Mouse (Mus musculus): Measurements from ENCODE around the gene Defb35. TPM values are rescaled to one million over a fixed set of nuclear protein-coding genes. Genes with fewer than 3 reads are reported as not detected.

The Defb35 gene
- polyA plus RNA-seq (2017; shearing (Covaris generic)) = not detected

DNA sequence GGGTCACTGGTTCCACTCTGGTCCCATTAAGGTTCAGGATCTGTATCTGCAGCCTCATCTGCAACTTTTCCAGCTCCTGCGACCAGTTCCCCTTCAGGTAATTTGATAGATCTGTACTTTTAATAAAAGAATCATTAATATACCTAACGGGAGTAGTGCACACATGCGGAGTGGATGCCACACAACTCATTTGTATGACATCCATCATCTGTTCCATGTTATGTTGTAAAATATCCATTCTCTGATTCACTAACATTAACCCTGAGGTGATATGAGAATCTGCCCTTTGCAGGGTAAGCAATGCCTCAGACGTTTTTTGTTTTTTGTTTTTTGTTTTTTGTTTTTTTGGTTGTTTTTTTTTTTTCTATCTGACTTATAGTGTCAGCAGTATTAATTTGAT is at the start of gene Defb35:
Gene Defb35, plus strand, starts transcription at position 301 of the 400 bp plus-strand sequence.

DNA sequence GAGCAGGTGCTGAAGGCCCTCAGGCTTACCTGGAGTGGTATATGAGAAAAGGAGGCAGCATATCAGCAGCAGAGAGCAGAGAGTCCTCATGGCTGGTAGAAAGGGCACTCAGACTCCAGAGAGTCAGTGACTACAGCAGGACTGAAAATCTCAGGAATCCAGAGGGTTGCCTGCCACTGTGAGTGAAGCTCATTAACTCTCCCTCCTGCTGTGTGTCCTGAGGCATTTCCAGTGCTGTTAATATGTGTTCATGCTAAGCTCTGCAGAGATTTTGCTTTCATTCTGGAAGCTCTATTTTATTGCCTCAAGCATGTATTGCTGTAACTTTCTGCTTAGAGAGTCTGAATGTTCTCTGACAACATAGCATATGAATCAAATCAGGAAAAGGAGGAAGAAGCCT is 31.9 kb upstream of the Defb35 start, which contains the start of gene Defb11:
Gene Defb11, minus strand, starts transcription at position 123 of the 400 bp plus-strand sequence.

DNA sequence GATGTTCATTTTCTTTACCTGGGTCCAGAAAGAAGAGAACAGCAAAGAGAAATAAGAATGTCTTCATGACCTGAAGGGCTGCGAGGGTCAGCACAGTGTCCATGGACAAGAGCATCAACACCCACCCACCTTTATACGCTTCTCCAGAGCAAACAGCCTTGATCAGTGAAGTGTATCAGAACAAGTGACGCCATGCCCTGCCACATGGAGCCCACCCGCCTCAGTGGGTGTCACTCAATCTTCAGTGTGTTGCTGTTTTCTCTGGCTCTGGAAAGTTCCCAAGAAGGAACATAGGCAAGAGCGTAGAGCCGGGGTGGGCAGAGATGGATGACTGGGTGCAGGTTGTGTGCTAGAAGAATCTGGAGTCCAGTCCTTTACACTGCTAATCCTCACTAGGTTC is 5.5 kb upstream of the Defb35 start, which contains the start of gene Defb15:
Gene Defb15, minus strand, starts transcription at position 101 of the 400 bp plus-strand sequence.

DNA sequence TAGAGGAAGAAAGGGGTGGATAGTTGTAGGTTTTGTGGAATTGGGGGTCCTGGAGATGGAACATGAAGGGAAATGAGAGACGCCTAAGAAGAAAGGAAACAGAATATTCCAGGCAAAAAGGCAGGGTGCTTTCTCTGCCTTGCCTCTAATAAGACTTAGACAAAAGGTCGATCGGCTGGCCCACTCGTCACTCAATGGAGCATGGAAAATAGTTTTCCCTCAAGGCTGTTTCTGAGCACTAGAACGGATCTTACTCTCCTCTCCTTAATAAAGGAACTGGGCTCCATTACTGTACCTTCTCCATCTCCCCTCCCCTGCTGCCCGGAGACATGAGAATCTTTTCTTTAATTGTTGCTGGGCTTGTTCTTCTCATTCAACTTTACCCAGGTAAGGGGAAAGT is 8.3 kb downstream of the Defb35 start, which contains the start of gene Defb13:
Gene Defb13, plus strand, starts transcription at position 301 of the 400 bp plus-strand sequence.

DNA sequence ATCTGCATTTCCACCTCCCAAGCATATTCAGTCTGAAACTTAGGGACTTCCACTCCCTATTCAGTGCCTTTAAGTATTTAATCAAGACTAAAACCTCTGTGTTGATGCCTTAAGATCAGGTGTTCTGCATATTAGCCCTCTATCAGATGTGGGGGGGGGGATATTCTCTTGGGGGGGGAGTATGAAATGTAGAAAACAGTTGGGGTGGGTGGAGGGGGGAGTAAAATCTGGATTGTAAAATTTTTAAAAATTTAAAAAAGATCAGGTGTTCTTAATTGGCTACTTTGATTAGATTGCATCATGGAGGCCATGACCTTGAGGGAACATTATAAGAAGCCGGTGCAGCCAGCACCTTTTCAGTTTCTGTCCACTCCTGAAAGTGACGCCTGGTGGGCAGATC is 20.3 kb downstream of the Defb35 start, which contains the start of gene Fam90a1a:
Gene Fam90a1a, plus strand, starts transcription at position 301 of the 400 bp plus-strand sequence.

DNA sequence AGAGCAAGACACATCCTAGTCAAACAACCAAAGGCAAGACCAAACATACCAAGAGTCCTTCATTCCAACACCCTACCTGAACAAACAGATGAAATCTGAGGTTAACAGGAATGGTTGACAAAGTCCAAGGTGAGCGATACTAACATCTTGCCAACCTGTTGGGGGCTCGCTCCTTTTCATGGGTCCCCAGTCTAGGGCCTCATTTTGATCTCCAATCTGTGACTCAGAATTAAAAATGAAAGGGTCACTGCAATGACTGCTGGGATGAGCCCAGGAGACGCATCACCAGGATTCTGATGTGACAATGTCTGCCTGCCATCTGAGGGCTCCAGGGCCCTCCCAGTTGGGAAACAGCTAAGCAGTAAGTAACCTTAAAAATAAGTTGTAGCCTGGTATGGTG is 31.3 kb downstream of the Defb35 start, which contains the start of gene Ccdc70:
Gene Ccdc70, plus strand, starts transcription at position 301 of the 400 bp plus-strand sequence.

Other genes starting within 250 kb of the Defb35 start
- not detected for gene AY761184, start 234.7 kb upstream of the Defb35 start, polyA plus RNA-seq (2017; shearing (Covaris generic))
- gene Defa24, start 203.9 kb upstream of the Defb35 start, polyA plus RNA-seq (2017; shearing (Covaris generic)) = not detected
- gene Defb50, start 114.8 kb upstream of the Defb35 start, polyA plus RNA-seq (2017; shearing (Covaris generic)) = not detected
- not detected for gene Defb2, start 98.4 kb upstream of the Defb35 start, polyA plus RNA-seq (2017; shearing (Covaris generic))
- gene Defb10, start 79.5 kb upstream of the Defb35 start, polyA plus RNA-seq (2017; shearing (Covaris generic)) = not detected
- not detected for gene Defb9, start 52.9 kb upstream of the Defb35 start, polyA plus RNA-seq (2017; shearing (Covaris generic))
- gene Defb11, start 31.9 kb upstream of the Defb35 start, polyA plus RNA-seq (2017; shearing (Covaris generic)) = not detected
- gene Defb15, start 5.6 kb upstream of the Defb35 start, polyA plus RNA-seq (2017; shearing (Covaris generic)) = not detected
- gene Defb13, start 8.4 kb downstream of the Defb35 start, polyA plus RNA-seq (2017; shearing (Covaris generic)) = not detected
- not detected for gene Fam90a1a, start 20.4 kb downstream of the Defb35 start, polyA plus RNA-seq (2017; shearing (Covaris generic))
- gene Ccdc70, start 31.4 kb downstream of the Defb35 start, polyA plus RNA-seq (2017; shearing (Covaris generic)) = not detected
- gene Atp7b, start 122.0 kb downstream of the Defb35 start, polyA plus RNA-seq (2017; shearing (Covaris generic)) = 0.16 TPM
- gene Alg11, start 122.4 kb downstream of the Defb35 start, polyA plus RNA-seq (2017; shearing (Covaris generic)) = 12.4 TPM
- gene Nek5, start 186.7 kb downstream of the Defb35 start, polyA plus RNA-seq (2017; shearing (Covaris generic)) = not detected
- gene Nek3, start 228.1 kb downstream of the Defb35 start, polyA plus RNA-seq (2017; shearing (Covaris generic)) = 6.5 TPM
- gene Ckap2, start 247.5 kb downstream of the Defb35 start, polyA plus RNA-seq (2017; shearing (Covaris generic)) = 3.3 TPM